Mouse (Mus musculus): ENCODE data around the gene Lrrk1. TPM values are rescaled to one million over a fixed set of nuclear protein-coding genes. Genes with fewer than 3 reads are reported as not detected.

The Lrrk1 gene
- polyA plus RNA-seq, 1 experiment from 2014 or later = 6.7 TPM

DNA sequence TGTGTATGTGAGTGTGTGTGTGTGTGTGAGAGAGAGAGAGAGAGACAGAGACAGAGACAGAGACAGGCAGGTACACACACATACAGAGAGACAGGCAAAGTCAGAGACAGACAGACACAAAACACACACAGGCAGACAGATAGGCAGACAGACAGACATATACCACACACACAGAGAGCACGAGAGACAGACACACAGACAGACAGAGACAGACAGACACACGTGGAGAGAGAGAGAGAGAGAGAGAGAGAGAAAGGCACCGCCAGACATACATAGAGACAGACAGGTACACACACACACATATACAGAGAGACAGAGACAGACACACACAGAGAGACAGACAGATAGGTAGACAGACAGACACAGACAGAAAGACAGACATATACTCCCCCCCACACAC is 138.7 kb downstream of the Lrrk1 start:
- Histone ChIP-seq H3K9ac (ENCODE audit: low read depth, low read length) (no peak overlapping the region), H3K4me1 (ENCODE audit: control insufficient read depth, low read depth, low read length) (peaks cover 21% of the 10 kb centered on the region), H3K4me3 (ENCODE audit: low read depth, low read length) (no peak overlapping the region), H3K27ac (ENCODE audit: low read length) (peak overlapping the region; percentile 29; the same call in 1 of the 2 replicates), H3K4me2 (ENCODE audit: low read depth, low read length) (no peak overlapping the region), H3K9me3 (replicated peaks; ENCODE audit: control insufficient read depth, low read length) (no peaks in the 10 kb centered on the region), H3K27me3 (ENCODE audit: control insufficient read depth, insufficient read depth, low read depth, low read length) (no peaks in the 10 kb centered on the region), H3K36me3 (ENCODE audit: control insufficient read depth, insufficient read depth) (no peaks in the 10 kb centered on the region)
- 74% methylated on average over 3 of the region's 3 CpGs for WGBS (ENCODE audit: insufficient replicate concordance)
- ATAC-seq (ENCODE audit: low read depth) = no peak

DNA sequence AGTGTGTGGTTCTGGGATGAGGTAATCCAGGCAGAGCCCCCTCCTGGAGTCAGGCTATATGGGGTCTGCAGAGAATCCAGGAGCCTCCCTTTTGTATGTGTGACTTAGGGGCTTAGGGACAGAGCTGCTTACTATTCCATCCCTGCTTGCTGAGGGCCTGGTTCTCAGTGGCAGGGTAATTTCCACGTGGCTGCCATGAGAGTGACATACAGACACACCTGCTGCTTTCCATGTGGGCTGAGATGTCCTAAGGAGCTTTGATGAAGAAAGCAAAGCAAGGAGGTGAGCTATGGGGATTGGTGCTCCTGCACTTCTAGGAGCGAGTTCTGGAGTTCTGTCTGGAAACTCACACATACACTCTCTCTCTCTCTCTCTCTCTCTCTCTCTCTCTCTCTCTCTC is 139.1 kb downstream of the Lrrk1 start:
- Histone ChIP-seq H3K36me3 (ENCODE audit: control insufficient read depth, insufficient read depth) (no peaks in the 10 kb centered on the region), H3K4me1 (ENCODE audit: control insufficient read depth, low read depth, low read length) (peaks cover 21% of the 10 kb centered on the region), H3K27ac (ENCODE audit: low read length) (0 out of 2 replicates have a peak overlapping the region, but pooled peaks have one; percentile 24), H3K27me3 (ENCODE audit: control insufficient read depth, insufficient read depth, low read depth, low read length) (no peaks in the 10 kb centered on the region), H3K9me3 (replicated peaks; ENCODE audit: control insufficient read depth, low read length) (no peaks in the 10 kb centered on the region), H3K9ac (ENCODE audit: low read depth, low read length) (no peak overlapping the region), H3K4me2 (ENCODE audit: low read depth, low read length) (no peak overlapping the region), H3K4me3 (ENCODE audit: low read depth, low read length) (no peak overlapping the region)
- 38% methylated on average over 2 of the region's 2 CpGs for WGBS (ENCODE audit: insufficient replicate concordance)
- no peak for ATAC-seq (ENCODE audit: low read depth)

DNA sequence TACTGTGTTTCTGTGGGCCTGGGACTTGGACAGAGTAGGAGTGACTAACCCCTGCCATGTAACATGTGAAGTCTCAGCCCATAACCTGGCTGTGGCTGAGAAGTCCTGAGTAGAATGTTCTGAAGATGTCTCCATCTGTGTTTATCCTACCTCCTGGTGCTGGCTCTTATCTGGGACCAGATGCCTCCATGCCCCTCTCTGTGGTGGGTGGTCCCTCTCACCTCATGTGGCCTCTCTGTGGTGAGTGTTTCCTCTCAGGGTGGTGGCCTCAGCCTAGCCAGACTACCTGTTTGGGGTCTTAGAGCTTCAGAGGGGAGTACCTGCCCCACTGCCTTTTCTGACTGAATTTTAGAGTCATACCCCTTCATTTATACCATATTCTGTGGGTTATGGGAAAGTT is 139.9 kb downstream of the Lrrk1 start:
- Histone ChIP-seq H3K27me3 (ENCODE audit: control insufficient read depth, insufficient read depth, low read depth, low read length) (no peaks in the 10 kb centered on the region), H3K27ac (ENCODE audit: low read length) (0 out of 2 replicates have a peak overlapping the region, but pooled peaks have one; percentile 24), H3K36me3 (ENCODE audit: control insufficient read depth, insufficient read depth) (no peaks in the 10 kb centered on the region), H3K4me2 (ENCODE audit: low read depth, low read length) (no peak overlapping the region), H3K9ac (ENCODE audit: low read depth, low read length) (no peak overlapping the region), H3K4me3 (ENCODE audit: low read depth, low read length) (no peak overlapping the region), H3K9me3 (replicated peaks; ENCODE audit: control insufficient read depth, low read length) (no peaks in the 10 kb centered on the region), H3K4me1 (ENCODE audit: control insufficient read depth, low read depth, low read length) (peaks cover 18% of the 10 kb centered on the region)
- ATAC-seq (ENCODE audit: low read depth) = no peak

DNA sequence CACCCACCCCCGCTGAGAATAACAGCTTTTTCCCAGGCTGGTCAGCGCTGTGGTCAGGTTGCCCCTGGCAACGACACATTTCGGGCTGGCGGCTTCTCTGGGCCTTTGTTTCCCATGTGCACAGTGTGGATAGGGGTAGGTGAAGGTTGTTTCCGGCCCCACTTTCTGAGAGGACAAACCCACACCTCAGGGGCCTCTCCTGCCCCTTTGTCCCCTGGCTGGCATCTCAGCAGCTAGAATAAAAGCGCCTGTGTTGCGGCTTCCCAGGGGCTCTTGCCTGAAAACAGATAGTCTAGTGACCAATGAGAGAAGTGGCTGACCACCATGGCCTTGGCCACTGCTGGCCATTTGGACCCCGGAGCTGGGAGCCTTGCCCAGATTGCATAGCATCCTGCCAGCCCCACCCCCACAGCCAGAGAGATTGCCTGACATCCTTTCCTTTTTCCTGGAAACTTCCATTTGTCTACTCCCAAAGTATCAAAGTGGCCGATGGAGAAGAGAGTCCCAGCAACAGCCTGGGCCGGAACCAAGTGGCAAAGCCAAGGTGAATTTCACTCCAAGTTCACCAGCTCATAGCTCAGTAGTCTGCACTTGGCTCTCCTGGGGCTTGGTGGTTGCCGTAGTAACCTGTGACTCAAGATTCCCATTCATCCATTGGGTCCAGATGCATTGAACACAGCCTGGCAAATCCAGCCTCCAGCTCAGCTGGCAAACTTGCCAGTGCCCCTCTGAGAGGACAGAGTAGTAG is 140.7 kb downstream of the Lrrk1 start:
- Histone ChIP-seq H3K9ac (ENCODE audit: low read depth, low read length) (no peak overlapping the region), H3K27me3 (ENCODE audit: control insufficient read depth, insufficient read depth, low read depth, low read length) (no peaks in the 10 kb centered on the region), H3K4me3 (ENCODE audit: low read depth, low read length) (no peak overlapping the region), H3K27ac (ENCODE audit: low read length) (peak overlapping the region; percentile 44; the same call in 1 of the 2 replicates), H3K36me3 (ENCODE audit: control insufficient read depth, insufficient read depth) (no peaks in the 10 kb centered on the region), H3K9me3 (replicated peaks; ENCODE audit: control insufficient read depth, low read length) (no peaks in the 10 kb centered on the region), H3K4me2 (ENCODE audit: low read depth, low read length) (no peak overlapping the region), H3K4me1 (ENCODE audit: control insufficient read depth, low read depth, low read length) (peaks cover 18% of the 10 kb centered on the region)
- WGBS (ENCODE audit: insufficient replicate concordance) = 57% methylated on average over 12 of the region's 12 CpGs
- no peak for ATAC-seq (ENCODE audit: low read depth)

DNA sequence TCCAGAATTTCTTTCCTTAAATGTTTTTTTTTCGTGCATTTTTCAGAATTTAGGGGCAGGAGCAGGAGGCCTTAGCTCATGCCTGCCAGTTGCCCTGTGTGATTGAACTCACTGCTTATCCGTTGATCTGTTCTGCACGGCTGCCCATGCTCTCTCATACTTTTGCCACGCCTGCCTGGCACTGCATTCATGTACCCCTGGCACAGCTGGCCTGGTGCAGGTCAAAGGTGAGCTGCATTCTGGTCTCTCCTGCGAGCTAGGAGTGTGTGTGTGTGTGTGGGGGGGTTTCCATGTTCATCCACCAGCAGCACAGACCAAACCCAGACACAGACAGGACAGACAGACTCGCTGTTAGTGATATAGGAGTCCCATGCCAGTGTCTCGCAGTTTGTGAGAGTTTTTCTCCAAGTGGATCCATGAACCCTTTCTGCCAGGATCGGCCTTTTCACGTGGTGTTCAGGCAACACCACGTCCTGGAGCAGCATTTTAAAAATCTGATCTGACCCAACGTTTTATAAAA is 141.4 kb downstream of the Lrrk1 start:
- Histone ChIP-seq H3K27me3 (ENCODE audit: control insufficient read depth, insufficient read depth, low read depth, low read length) (no peaks in the 10 kb centered on the region), H3K27ac (ENCODE audit: low read length) (no peak overlapping the region), H3K4me3 (ENCODE audit: low read depth, low read length) (no peak overlapping the region), H3K9me3 (replicated peaks; ENCODE audit: control insufficient read depth, low read length) (no peaks in the 10 kb centered on the region), H3K4me2 (ENCODE audit: low read depth, low read length) (no peak overlapping the region), H3K4me1 (ENCODE audit: control insufficient read depth, low read depth, low read length) (peaks cover 18% of the 10 kb centered on the region), H3K9ac (ENCODE audit: low read depth, low read length) (no peak overlapping the region), H3K36me3 (ENCODE audit: control insufficient read depth, insufficient read depth) (no peaks in the 10 kb centered on the region)
- 49% methylated on average over 11 of the region's 11 CpGs for WGBS (ENCODE audit: insufficient replicate concordance)
- ATAC-seq (ENCODE audit: low read depth) = no peak

DNA sequence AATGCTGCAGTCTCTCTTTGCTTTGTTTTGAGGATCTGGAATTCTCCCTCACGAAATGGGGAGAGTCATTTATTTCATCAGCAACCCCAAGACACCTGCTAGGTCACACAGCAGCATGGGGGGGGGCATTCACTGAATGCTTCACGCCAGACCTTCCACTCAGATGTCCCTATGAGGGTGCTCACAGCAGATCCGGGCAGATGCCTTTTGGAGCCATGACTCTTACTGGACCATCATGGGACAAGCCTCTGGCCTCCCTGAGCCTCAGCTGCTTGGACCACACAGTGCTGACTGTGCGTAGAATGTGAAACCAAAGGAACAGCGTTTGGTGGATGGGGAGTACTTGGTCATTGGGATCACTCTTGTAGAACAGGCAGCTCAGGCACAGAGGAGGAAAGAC is 142.5 kb downstream of the Lrrk1 start:
- Histone ChIP-seq H3K4me3 (ENCODE audit: low read depth, low read length) (no peak overlapping the region), H3K27me3 (ENCODE audit: control insufficient read depth, insufficient read depth, low read depth, low read length) (no peaks in the 10 kb centered on the region), H3K9ac (ENCODE audit: low read depth, low read length) (no peak overlapping the region), H3K4me2 (ENCODE audit: low read depth, low read length) (no peak overlapping the region), H3K4me1 (ENCODE audit: control insufficient read depth, low read depth, low read length) (peaks cover 18% of the 10 kb centered on the region), H3K27ac (ENCODE audit: low read length) (no peak overlapping the region), H3K9me3 (replicated peaks; ENCODE audit: control insufficient read depth, low read length) (no peaks in the 10 kb centered on the region), H3K36me3 (ENCODE audit: control insufficient read depth, insufficient read depth) (no peaks in the 10 kb centered on the region)
- WGBS (ENCODE audit: insufficient replicate concordance) = 76% methylated on average over 5 of the region's 5 CpGs
- ATAC-seq (ENCODE audit: low read depth) = no peak

DNA sequence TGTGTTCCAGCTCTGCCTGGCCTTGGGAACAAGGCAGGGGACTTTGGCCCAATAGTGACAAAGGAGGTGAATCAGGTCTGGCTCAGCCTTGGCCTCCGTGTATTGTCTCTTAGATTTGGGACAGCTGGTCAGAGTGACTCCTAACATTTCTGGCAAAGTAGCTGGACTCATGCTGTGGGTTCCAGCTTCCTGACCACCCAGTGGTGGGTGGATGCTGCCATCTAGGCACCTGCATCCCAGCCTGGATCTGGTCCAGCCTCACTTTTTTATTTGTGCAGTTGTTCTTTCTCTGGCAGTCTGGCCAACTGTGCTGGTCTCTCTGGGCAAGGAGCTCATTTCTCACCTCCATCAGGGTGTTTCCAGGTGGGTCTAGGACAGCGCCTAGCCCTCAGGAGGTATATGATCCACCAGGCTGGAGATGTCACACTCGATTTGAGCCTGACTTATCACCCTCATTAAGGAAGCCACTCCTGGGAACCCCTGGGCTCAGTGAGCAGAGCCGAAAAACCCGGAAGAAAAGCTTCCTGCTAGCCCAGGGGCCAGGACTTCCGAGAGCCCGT is 144.3 kb downstream of the Lrrk1 start:
- H3K36me3 ChIP-seq (ENCODE audit: control insufficient read depth, insufficient read depth) = no peaks in the 10 kb centered on the region
- no peaks in the 10 kb centered on the region for H3K9me3 ChIP-seq (replicated peaks; ENCODE audit: control insufficient read depth, low read length)
- no peaks in the 10 kb centered on the region for H3K27me3 ChIP-seq (ENCODE audit: control insufficient read depth, insufficient read depth, low read depth, low read length)
- ATAC-seq (ENCODE audit: low read depth) = no peak
- no peak overlapping the region for H3K9ac ChIP-seq (ENCODE audit: low read depth, low read length)
- H3K4me2 ChIP-seq (ENCODE audit: low read depth, low read length) = no peak overlapping the region
- H3K27ac ChIP-seq (ENCODE audit: low read length) = no peak overlapping the region
- H3K4me1 ChIP-seq (ENCODE audit: control insufficient read depth, low read depth, low read length) = peaks cover 13% of the 10 kb centered on the region
- WGBS (ENCODE audit: insufficient replicate concordance) = 53% methylated on average over 7 of the region's 7 CpGs
- no peak overlapping the region for H3K4me3 ChIP-seq (ENCODE audit: low read depth, low read length)

DNA sequence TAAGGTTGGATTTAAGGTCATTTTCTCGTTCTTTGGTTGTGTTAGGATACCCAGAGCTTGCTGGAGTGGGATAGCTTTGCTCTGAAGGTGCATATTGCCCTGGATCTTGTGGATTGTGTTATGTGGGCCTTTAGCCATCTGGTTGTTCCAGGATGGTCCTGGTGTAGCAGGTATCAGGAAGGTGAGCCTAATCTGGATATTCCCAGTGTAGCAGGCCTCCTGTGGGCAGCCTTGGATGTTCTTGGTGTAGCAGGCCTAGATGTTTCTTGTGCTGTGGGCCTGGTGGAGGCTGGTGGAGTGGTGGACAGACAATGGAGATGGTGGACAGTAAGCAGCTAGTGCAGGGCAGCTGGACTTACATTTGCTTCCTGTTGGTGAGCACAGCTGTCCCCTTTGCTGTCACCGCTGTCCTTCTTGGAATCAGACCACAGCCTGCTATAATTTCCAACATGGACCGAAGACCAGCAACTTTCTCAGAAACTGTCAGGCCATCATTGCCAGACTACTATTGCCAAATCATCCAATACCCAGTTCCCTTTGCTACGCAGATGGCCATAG is 146.2 kb downstream of the Lrrk1 start:
- no peak overlapping the region for H3K9ac ChIP-seq (ENCODE audit: low read depth, low read length)
- H3K9me3 ChIP-seq (replicated peaks; ENCODE audit: control insufficient read depth, low read length) = no peaks in the 10 kb centered on the region
- no peak overlapping the region for H3K4me3 ChIP-seq (ENCODE audit: low read depth, low read length)
- H3K4me2 ChIP-seq (ENCODE audit: low read depth, low read length) = no peak overlapping the region
- no peaks in the 10 kb centered on the region for H3K27me3 ChIP-seq (ENCODE audit: control insufficient read depth, insufficient read depth, low read depth, low read length)
- 74% methylated on average over 4 of the region's 4 CpGs for WGBS (ENCODE audit: insufficient replicate concordance)
- H3K4me1 ChIP-seq (ENCODE audit: control insufficient read depth, low read depth, low read length) = peaks cover 3% of the 10 kb centered on the region
- ATAC-seq (ENCODE audit: low read depth) = no peak
- no peaks in the 10 kb centered on the region for H3K36me3 ChIP-seq (ENCODE audit: control insufficient read depth, insufficient read depth)
- no peak overlapping the region for H3K27ac ChIP-seq (ENCODE audit: low read length)

DNA sequence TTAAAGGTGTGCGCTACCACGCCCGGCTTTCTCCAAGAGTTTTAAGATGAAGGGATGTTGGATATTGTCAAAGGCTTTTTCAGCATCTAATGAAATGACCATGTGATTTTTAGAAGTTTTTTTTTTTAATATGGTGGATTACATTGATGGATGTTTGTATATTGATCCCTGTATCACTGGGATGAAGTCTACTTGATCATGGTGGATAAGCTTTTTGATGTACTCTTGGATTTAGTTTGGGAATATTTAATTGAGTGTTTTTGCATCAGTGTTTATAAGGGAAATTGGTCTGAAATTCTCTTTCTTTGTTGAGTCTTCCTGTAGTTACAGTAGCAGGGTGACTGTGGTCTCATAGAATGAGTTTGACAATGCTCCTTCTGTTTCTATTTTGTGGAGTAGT is 150.0 kb downstream of the Lrrk1 start:
- Histone ChIP-seq H3K27ac (ENCODE audit: low read length) (no peak overlapping the region), H3K27me3 (ENCODE audit: control insufficient read depth, insufficient read depth, low read depth, low read length) (no peaks in the 10 kb centered on the region), H3K36me3 (ENCODE audit: control insufficient read depth, insufficient read depth) (no peaks in the 10 kb centered on the region), H3K4me1 (ENCODE audit: control insufficient read depth, low read depth, low read length) (peaks cover 12% of the 10 kb centered on the region), H3K4me2 (ENCODE audit: low read depth, low read length) (no peak overlapping the region), H3K9me3 (replicated peaks; ENCODE audit: control insufficient read depth, low read length) (no peaks in the 10 kb centered on the region), H3K4me3 (ENCODE audit: low read depth, low read length) (no peak overlapping the region), H3K9ac (ENCODE audit: low read depth, low read length) (no peak overlapping the region)
- 90% methylated on average over 3 of the region's 3 CpGs for WGBS (ENCODE audit: insufficient replicate concordance)
- ATAC-seq (ENCODE audit: low read depth) = no peak

Measured in liver, embryonic 16.5 days (tissue).